Mouse (Mus musculus): ENCODE data around the gene Tmpo. TPM values are rescaled to one million over a fixed set of nuclear protein-coding genes. Genes with fewer than 3 reads are reported as not detected.

Gene Tmpo
- polyA plus RNA-seq, 1 experiment from 2014 or later: 400 TPM

DNA sequence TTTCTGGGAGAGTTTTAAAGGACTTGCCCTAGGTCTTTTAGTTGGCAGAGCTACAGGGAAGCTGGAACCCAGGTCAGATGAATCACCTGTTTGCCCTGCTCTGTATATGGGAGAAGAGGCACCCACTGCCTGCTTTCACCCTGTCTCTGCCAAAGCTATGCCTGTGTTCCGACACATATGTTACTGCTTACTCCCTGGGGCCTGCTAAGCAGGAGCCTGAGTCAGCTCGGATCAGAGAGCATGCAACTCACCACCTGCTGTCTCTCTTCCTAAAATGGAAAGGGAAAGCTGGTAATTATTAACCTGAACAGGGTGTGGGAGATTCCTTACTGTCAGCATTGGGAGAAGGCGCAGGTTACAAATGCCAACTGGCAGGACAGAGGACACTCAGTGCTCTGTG lies 2.2 kb upstream of the Tmpo start:
- Histone ChIP-seq H3K4me2 (replicated peaks) (peak overlapping the region; percentile 45; the same call in 1 of the 2 replicates), H3K27ac (peak overlapping the region; percentile 99; the same call in 1 of the 2 replicates), H3K9ac (no peak overlapping the region), H3K4me3 (no peak overlapping the region), H3K4me1 (peaks cover 18% of the 10 kb centered on the region), H3K36me3 (no peaks in the 10 kb centered on the region), H3K9me3 (no peaks in the 10 kb centered on the region), H3K27me3 (no peaks in the 10 kb centered on the region)
- ATAC-seq (ENCODE audit: insufficient number of reproducible peaks, insufficient read depth, low FRiP score, low TSS enrichment): no peak
- WGBS: 41% methylated on average over 3 of the region's 3 CpGs

DNA sequence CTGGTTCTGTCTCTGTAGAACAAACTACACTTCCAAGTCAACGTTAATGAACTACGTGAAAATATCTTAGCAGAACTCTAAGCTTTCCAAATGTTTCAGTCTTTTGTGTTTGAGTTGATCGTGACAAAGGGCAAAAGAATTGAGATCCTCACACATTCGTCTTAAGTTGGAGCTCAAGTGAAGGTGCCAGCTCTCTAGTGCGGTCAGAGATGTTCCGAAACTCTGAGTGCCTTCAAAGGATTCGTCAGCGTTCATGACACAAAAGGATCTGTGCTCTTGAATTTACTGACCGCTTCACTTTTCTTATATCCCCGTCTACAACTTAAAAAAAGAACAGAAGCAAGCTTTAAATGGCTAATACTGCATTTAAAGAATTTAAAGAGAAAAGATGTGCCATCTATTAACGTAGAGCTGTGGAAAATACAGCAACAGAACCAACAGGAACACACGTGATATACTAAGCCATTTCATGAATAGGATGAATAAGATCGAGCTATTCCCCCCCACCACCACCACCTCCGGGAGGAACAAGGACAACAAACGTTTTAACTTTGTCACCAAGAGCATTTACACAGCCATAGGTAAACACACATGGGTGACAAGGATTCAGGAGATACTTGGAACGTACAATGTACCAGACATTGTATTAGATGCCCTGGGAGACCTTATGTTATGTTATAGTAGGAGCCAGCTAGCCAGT lies 1.3 kb upstream of the Tmpo start:
- WGBS: 2% methylated on average over 16 of the region's 16 CpGs

DNA sequence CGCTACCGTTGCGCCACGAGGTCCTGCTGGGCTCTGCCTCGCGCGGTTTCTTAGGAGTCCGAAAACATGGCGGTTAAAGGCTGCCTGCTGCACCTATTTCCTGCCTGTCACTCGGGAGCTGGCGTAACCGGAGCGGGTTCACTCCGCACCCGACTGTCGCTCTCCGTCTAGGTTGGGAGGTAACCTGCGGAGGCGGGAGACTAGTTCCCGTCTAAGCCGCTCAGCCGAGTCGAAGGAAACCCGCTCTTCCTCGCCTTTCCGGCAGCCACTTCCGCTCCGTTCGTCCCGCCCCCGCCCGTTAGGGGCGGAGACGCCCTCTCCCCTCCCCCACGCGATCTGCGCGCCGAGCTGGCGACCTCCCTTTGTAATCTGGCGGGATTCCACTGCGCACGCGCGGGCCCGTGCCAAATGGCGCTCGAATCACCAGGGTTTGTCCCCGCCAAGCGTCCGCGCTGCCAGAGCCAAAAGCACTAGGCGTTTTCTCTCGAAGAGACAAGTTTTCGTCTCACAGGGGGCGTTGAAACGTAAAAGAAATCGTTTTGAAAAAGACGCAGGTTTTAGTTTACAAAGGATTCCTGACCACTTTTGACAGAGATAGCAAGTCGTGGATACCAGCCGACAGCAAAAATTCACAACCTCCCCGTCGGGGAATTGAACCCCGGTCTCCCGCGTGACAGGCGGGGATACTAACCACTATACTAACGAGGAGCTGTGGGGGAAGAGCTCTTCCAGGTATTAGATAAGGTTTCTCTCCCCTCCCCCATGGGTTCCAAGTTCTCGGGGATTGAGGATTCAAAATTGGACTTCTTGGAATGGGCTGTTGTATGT lies 560 bp upstream of the Tmpo start:
- Histone ChIP-seq H3K4me1 (peaks cover 16% of the 10 kb centered on the region), H3K4me3 (peak overlapping the region; percentile 42), H3K27ac (peak overlapping the region; percentile 99), H3K36me3 (no peaks in the 10 kb centered on the region), H3K27me3 (no peaks in the 10 kb centered on the region), H3K4me2 (replicated peaks) (peak overlapping the region; percentile 45), H3K9me3 (no peaks in the 10 kb centered on the region), H3K9ac (peak overlapping the region; percentile 50)
- ATAC-seq (ENCODE audit: insufficient number of reproducible peaks, insufficient read depth, low FRiP score, low TSS enrichment): peak; percentile 86
- under 1% methylated on average over 69 of the region's 69 CpGs for WGBS

More for the DNA sequence above, 1.3 kb upstream of the Tmpo start:
- Histone ChIP-seq H3K4me3 (peak overlapping the region; percentile 42), H3K27me3 (no peaks in the 10 kb centered on the region), H3K4me1 (peaks cover 18% of the 10 kb centered on the region), H3K9me3 (no peaks in the 10 kb centered on the region), H3K36me3 (no peaks in the 10 kb centered on the region), H3K4me2 (replicated peaks) (peak overlapping the region; percentile 45), H3K27ac (peak overlapping the region; percentile 99), H3K9ac (peak overlapping the region; percentile 50)
- ATAC-seq (ENCODE audit: insufficient number of reproducible peaks, insufficient read depth, low FRiP score, low TSS enrichment): no peak

DNA sequence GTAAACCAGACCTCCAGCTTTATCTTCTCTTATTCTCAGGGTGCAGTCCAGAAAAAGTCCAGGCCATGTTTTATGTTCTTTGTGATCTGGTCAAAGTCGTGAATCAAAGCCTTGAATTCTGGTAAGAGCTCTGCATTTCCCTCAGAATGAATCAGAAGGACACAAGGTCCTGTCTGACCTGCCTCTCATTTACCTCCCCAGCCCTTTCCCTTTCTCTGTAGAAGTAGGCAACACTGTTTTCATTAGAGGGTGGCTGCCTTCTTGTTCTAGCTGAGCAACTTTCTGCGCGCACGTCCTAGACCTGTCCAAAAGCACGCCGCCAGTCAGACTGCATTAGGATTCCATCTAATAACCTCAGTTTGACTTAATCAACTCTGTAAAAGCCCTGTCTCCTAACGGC lies 814 bp downstream of the Tmpo start:
- no peaks in the 10 kb centered on the region for H3K27me3 ChIP-seq
- WGBS: 21% methylated on average over 7 of the region's 7 CpGs
- H3K9me3 ChIP-seq: no peaks in the 10 kb centered on the region
- no peaks in the 10 kb centered on the region for H3K36me3 ChIP-seq
- no peak for ATAC-seq (ENCODE audit: insufficient number of reproducible peaks, insufficient read depth, low FRiP score, low TSS enrichment)
- H3K27ac ChIP-seq: peak overlapping the region; percentile 99
- peaks cover 16% of the 10 kb centered on the region for H3K4me1 ChIP-seq
- peak overlapping the region; percentile 45 for H3K4me2 ChIP-seq (replicated peaks)
- H3K4me3 ChIP-seq: peak overlapping the region; percentile 42
- H3K9ac ChIP-seq: 0 out of 2 replicates have a peak overlapping the region, but pooled peaks have one; percentile 34

DNA sequence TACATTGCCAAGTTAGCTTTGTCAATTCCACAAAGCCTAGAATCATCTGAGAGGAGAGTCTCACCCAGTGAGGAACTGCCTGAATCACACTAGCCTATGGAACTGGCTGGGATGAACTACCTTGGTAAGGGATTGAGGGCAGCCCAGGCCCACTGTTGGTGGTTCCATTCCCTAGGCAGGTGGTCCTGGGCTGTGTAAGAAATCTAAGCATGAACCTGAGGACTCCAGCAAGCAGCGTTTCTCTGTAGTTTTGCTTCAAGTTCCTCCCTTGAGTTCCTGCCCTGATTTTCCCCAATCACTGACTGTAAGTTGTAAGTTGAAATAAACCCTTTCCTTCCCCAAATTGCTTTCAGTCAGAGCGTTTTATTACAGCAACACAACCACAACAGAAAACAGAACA lies 1.3 kb downstream of the Tmpo start:
- Histone ChIP-seq H3K36me3 (no peaks in the 10 kb centered on the region), H3K27me3 (no peaks in the 10 kb centered on the region), H3K4me2 (replicated peaks) (peak overlapping the region; percentile 45), H3K27ac (peak overlapping the region; percentile 99), H3K9me3 (no peaks in the 10 kb centered on the region), H3K4me3 (peak overlapping the region; percentile 42; the same call in 1 of the 2 replicates), H3K4me1 (peaks cover 16% of the 10 kb centered on the region), H3K9ac (0 out of 2 replicates have a peak overlapping the region, but pooled peaks have one; percentile 34)
- WGBS: 65% methylated on average over 2 of the region's 2 CpGs
- ATAC-seq (ENCODE audit: insufficient number of reproducible peaks, insufficient read depth, low FRiP score, low TSS enrichment): no peak

DNA sequence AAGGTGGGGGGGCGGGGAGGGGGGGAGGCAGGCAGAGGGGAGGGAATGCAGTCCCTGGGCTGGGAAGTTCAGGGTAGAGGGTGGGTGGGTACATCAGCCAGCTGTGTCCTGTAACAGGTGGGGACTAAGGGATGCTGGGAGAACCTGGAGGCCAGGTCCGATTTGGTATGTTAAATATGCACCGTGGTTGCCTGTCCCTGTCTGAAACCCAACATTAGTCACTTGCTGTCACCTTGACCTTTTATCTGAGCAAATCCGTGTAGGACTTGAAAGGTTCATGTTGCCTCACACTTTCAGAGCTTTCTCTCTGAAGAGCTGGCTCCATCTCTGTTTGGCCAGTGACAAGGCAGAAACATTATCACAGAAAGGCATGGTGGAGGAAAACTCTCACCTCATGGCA lies 3.9 kb downstream of the Tmpo start:
- 51% methylated on average over 3 of the region's 4 CpGs for WGBS
- no peak for ATAC-seq (ENCODE audit: insufficient number of reproducible peaks, insufficient read depth, low FRiP score, low TSS enrichment)
- no peak overlapping the region for H3K27ac ChIP-seq
- no peak overlapping the region for H3K4me2 ChIP-seq (replicated peaks)
- 0 out of 2 replicates have a peak, but pooled peaks cover 9% of the 10 kb centered on the region for H3K4me1 ChIP-seq
- H3K9ac ChIP-seq: no peak overlapping the region
- H3K27me3 ChIP-seq: no peaks in the 10 kb centered on the region
- no peaks in the 10 kb centered on the region for H3K36me3 ChIP-seq
- no peaks in the 10 kb centered on the region for H3K9me3 ChIP-seq
- H3K4me3 ChIP-seq: no peak overlapping the region

DNA sequence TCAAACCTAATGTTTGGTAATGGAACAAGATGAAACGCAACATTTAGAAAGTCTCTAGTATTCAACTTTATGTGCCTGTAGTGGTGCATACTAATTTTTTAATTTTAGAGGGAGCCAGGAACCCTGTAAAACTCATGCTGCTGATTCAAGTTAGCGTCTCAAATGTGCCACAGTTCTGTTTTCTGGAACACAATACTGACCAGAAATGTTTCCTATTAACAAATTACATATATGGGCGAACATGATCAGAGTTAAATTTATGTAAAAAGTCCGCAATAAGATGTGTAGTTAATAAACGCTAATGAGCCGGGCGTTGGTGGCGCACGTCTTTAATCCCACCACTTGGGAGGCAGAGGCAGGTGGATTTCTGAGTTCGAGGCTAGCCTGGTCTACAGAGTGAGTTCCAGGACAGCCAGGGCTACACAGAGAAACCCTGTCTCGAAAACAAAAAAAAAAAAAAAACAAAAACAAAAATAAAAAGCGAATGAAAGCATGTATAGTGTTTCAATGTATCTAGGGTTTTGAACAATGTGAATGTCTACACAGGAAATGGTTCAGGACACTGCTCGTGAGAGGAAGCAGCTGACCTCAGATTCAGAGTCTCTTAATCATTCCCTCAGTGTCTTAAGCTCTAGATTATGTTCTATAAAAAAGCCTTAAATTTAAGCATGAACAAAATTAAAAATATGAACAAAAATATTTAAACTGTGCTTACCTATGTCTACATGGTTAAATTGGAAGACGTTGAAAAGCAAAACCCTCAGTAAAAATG lies 8.6 kb downstream of the Tmpo start:
- peak overlapping the region; percentile 100 for H3K27ac ChIP-seq
- WGBS: 77% methylated on average over 14 of the region's 14 CpGs
- no peaks in the 10 kb centered on the region for H3K27me3 ChIP-seq

DNA sequence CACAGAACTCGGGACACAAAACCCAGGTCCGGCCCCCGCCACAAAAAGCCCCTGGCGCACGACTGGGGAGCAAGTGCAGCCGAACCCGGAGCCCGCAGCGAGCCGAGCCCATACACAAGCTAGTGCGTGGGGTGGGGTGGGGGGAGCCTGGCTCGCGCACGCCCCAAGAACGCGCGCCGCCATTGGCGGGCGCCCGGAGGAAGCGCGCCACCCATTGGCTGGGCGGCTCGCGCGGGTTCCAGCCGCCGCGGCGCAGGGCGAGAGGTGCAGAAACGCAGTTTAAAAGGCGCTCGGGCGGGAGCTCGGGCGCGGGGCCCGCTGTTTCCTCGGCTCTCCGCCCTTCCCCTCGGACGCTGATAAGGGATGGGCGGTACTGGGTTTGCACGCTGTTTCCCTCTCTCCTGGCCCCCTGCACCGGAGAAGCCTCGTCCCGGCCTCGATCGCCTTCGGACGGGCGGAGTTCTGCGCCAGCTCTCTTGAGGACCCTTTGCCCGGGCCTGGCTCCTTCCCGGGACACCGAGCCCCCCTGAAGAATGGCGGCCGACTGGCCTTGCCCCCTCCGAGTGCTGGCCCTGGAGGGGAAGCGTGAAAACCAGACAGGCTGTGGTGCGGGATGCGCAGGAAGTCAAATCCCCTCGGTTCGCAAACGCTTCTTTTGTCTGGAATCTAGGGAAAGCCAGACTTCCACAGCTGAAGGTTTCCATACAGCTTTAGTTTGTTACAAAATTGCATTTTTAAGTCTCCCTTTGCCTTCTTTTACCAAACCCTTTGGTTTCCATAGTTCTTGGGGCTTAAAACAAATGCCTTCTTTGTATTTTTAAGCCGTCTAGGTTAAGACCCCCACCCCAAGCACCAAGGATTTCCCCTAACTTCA lies 9.4 kb downstream of the Tmpo start:
- Histone ChIP-seq H3K4me3 (peak overlapping the region; percentile 96), H3K27ac (peak overlapping the region; percentile 100), H3K4me1 (peaks cover 21% of the 10 kb centered on the region), H3K9me3 (no peaks in the 10 kb centered on the region), H3K9ac (peak overlapping the region; percentile 100), H3K27me3 (no peaks in the 10 kb centered on the region), H3K36me3 (no peaks in the 10 kb centered on the region; the same call in 1 of the 2 replicates), H3K4me2 (replicated peaks) (peak overlapping the region; percentile 72)
- under 1% methylated on average over 65 of the region's 68 CpGs for WGBS
- ATAC-seq (ENCODE audit: insufficient number of reproducible peaks, insufficient read depth, low FRiP score, low TSS enrichment): peak; percentile 95

More for the DNA sequence above, 8.6 kb downstream of the Tmpo start:
- H3K36me3 ChIP-seq: no peaks in the 10 kb centered on the region; the same call in 1 of the 2 replicates
- H3K4me2 ChIP-seq (replicated peaks): peak overlapping the region; percentile 72
- H3K9me3 ChIP-seq: no peaks in the 10 kb centered on the region
- H3K9ac ChIP-seq: peak overlapping the region; percentile 100
- ATAC-seq (ENCODE audit: insufficient number of reproducible peaks, insufficient read depth, low FRiP score, low TSS enrichment): no peak
- H3K4me3 ChIP-seq: peak overlapping the region; percentile 96
- peaks cover 20% of the 10 kb centered on the region for H3K4me1 ChIP-seq

DNA sequence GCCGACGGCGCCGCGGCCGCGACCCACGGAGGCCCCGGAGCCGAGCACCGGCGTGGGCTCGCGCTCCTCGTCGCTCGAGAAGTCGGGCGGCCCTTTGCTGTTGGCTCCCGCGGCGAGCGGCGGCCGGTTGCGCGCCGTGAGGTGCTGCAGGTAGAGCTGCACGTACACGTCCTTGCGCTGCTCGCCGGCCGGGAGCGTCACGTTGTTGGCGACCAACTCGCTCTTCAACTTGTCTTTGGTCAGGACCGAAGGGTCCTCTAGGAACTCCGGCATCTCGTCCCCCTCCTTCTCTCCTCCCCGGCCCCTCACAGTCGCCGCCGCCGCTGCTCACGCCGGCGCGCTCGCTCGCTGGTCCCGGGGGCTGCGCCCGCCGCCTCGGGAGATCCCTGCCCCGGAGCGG lies 10.1 kb downstream of the Tmpo start:
- Histone ChIP-seq H3K36me3 (no peaks in the 10 kb centered on the region; the same call in 1 of the 2 replicates), H3K9ac (peak overlapping the region; percentile 100), H3K27me3 (no peaks in the 10 kb centered on the region), H3K4me3 (peak overlapping the region; percentile 96), H3K9me3 (no peaks in the 10 kb centered on the region), H3K4me1 (peaks cover 21% of the 10 kb centered on the region), H3K27ac (peak overlapping the region; percentile 100), H3K4me2 (replicated peaks) (peak overlapping the region; percentile 72)
- under 1% methylated on average over 59 of the region's 59 CpGs for WGBS
- peak; percentile 50 for ATAC-seq (ENCODE audit: insufficient number of reproducible peaks, insufficient read depth, low FRiP score, low TSS enrichment)

DNA sequence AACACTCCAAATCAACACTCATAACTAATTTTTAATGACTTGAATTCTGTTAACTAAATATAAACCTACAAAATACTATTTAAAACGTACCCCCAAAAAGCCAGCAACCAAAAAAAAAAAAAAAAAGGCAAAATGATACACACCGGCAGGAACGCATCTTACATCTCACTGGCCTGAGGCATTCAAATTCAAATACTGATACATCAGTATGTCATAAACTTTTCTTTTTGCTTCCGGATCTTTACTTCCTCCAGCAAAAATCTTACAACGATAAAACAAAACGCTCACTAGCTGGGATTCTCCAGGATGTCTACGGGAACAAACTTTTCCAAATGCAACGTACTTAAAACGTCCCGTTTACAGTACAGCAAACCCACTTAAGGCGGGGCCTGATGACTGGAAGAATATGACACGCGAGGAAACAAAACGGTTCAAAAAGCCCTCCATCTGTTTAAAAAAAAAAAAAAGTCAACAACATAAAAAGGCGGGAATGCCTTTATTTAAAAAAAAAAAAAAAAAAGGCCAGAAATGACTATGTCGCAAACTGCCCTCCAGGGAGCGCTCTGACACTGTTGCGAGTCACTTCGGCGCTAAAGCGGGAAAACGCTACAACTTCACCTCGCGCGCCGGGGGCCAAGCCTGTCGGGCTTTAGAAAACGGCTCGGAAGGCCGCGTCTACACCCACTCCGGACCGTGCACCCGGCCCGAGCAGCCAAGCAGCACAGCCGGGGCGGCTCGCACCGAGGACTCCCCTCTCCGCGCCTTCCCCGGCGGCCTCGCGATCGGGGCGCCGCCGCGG lies 10.8 kb downstream of the Tmpo start:
- peaks cover 21% of the 10 kb centered on the region for H3K4me1 ChIP-seq
- H3K4me2 ChIP-seq (replicated peaks): peak overlapping the region; percentile 72
- no peak for ATAC-seq (ENCODE audit: insufficient number of reproducible peaks, insufficient read depth, low FRiP score, low TSS enrichment)
- peak overlapping the region; percentile 100 for H3K9ac ChIP-seq
- peak overlapping the region; percentile 100 for H3K27ac ChIP-seq
- H3K36me3 ChIP-seq: peaks cover 5% of the 10 kb centered on the region; the same call in 1 of the 2 replicates
- H3K9me3 ChIP-seq: no peaks in the 10 kb centered on the region
- under 1% methylated on average over 50 of the region's 50 CpGs for WGBS
- H3K27me3 ChIP-seq: no peaks in the 10 kb centered on the region
- H3K4me3 ChIP-seq: peak overlapping the region; percentile 96
